Comparison of ENCODE assay signal across 29 mouse cellular contexts in genomic region chr3:84076543-84077332, GRCm38 (mm10). TPM values are rescaled to one million over a fixed set of nuclear protein-coding genes. Genes with fewer than 3 reads are reported as not detected.
A peak's percentile ranks its signal among the peaks of the same experiment; 100 is the strongest.
DNase-seq lines count a peak whose midpoint lies in the region; ATAC-seq and TF ChIP-seq lines count a peak whose summit lies in the region.
"Had no signal": no experiment of that assay in that cellular context is flagged by ENCODE, and none has a peak within 500 bp of the region (broad histone marks: within the 10 kb centered on the region; RNA-seq: fewer than 3 reads in every experiment).

No protein-coding gene starts in this region.

- no peaks in the 10 kb centered on the region for H3K36me3 ChIP-seq in intestine, postnatal 0 days (ENCODE audit: control insufficient read depth, insufficient read depth)
- no peaks in the 10 kb centered on the region for H3K36me3 ChIP-seq in intestine, embryonic 16.5 days (ENCODE audit: control insufficient read depth, insufficient read depth, low read length)
- H3K36me3 ChIP-seq in midbrain, embryonic 11.5 days (ENCODE audit: control insufficient read depth, insufficient read depth, low read length) = no peaks in the 10 kb centered on the region
- no peaks in the 10 kb centered on the region for H3K36me3 ChIP-seq in midbrain, embryonic 13.5 days
- H3K36me3 ChIP-seq: heart, embryonic 12.5 days; hindbrain, embryonic 12.5 days; kidney, embryonic 15.5 days; neural tube, embryonic 12.5 days had no signal

- H3K27me3 ChIP-seq in intestine, postnatal 0 days (replicated peaks; ENCODE audit: control insufficient read depth, insufficient read depth, low read length) = no peaks in the 10 kb centered on the region
- H3K27me3 ChIP-seq in intestine, embryonic 16.5 days (replicated peaks; ENCODE audit: control insufficient read depth, insufficient read depth, low read length) = no peaks in the 10 kb centered on the region
- H3K27me3 ChIP-seq in midbrain, embryonic 11.5 days (ENCODE audit: control insufficient read depth, insufficient read depth, low read length) = no peaks in the 10 kb centered on the region
- no peaks in the 10 kb centered on the region for H3K27me3 ChIP-seq in midbrain, embryonic 13.5 days
- H3K27me3 ChIP-seq: CH12.LX; heart, embryonic 12.5 days; hindbrain, embryonic 12.5 days; kidney, embryonic 15.5 days; neural tube, embryonic 12.5 days had no signal

- WGBS in intestine, postnatal 0 days = 84% methylated on average over 13 of the region's 13 CpGs
- WGBS in intestine, embryonic 16.5 days = 79% methylated on average over 13 of the region's 13 CpGs
- 76% methylated on average over 13 of the region's 13 CpGs for WGBS in midbrain, embryonic 11.5 days
- 73% methylated on average over 13 of the region's 13 CpGs for WGBS in midbrain, embryonic 13.5 days

- no peak overlapping the region for H3K27ac ChIP-seq in intestine, postnatal 0 days (ENCODE audit: low read depth, low read length)
- no peak overlapping the region for H3K27ac ChIP-seq in intestine, embryonic 16.5 days (ENCODE audit: low read length)
- no peak overlapping the region for H3K27ac ChIP-seq in midbrain, embryonic 11.5 days (ENCODE audit: low read depth, low read length)
- H3K27ac ChIP-seq in midbrain, embryonic 13.5 days = no peak overlapping the region
- H3K27ac ChIP-seq: hindbrain, embryonic 12.5 days; kidney, embryonic 15.5 days; neural tube, embryonic 12.5 days had no signal

- H3K4me1 ChIP-seq in intestine, postnatal 0 days (replicated peaks; ENCODE audit: control insufficient read depth, insufficient read depth, low read length) = no peaks in the 10 kb centered on the region
- no peaks in the 10 kb centered on the region for H3K4me1 ChIP-seq in intestine, embryonic 16.5 days (ENCODE audit: control insufficient read depth, insufficient read depth, low read length)
- no peaks in the 10 kb centered on the region for H3K4me1 ChIP-seq in midbrain, embryonic 11.5 days (ENCODE audit: control insufficient read depth, insufficient read depth, low read length)
- peaks cover 7% of the 10 kb centered on the region for H3K4me1 ChIP-seq in midbrain, embryonic 13.5 days (replicated peaks)
- H3K4me1 ChIP-seq: heart, embryonic 12.5 days; kidney, embryonic 15.5 days had no signal

- intact Hi-C loops in heart, postnatal 25 days (cut with DNase I) = no loop called here

- no peak overlapping the region for H3K4me2 ChIP-seq in intestine, postnatal 0 days (replicated peaks; ENCODE audit: low read depth)
- H3K4me2 ChIP-seq in intestine, embryonic 16.5 days (ENCODE audit: low read depth, low read length) = no peak overlapping the region
- H3K4me2 ChIP-seq in midbrain, embryonic 11.5 days = no peak overlapping the region
- H3K4me2 ChIP-seq in midbrain, embryonic 13.5 days (replicated peaks) = no peak overlapping the region
- H3K4me2 ChIP-seq: heart, embryonic 12.5 days; hindbrain, embryonic 12.5 days; kidney, embryonic 15.5 days; neural tube, embryonic 12.5 days had no signal

- DNase-seq in heart, adult 11 months = peak; percentile 68
- DNase-seq in heart, postnatal 25 days (ENCODE audit: low spot score) = no peak
- DNase-seq in midbrain, embryonic 11.5 days (ENCODE audit: low spot score, missing footprints) = peak; percentile 75
- no peak for DNase-seq in natural killer cell, adult 2 months (ENCODE audit: low spot score in 2 of 2)
- DNase-seq: adrenal gland, postnatal 10 days; cerebellum, adult 11-12 months; cerebellum, adult 9-11 months; gastrocnemius, adult 2 months; heart, postnatal 36 days; kidney, adult 18-20 months; kidney, postnatal 25 days; lung, adult 18-20 months; lung, postnatal 36 days; right cerebral cortex, adult 18-20 months; spleen, adult 18-20 months; thymus, adult 2 months; thymus, postnatal 36 days had no signal

- no peak overlapping the region for H3K4me3 ChIP-seq in intestine, postnatal 0 days (ENCODE audit: low read depth, low read length)
- H3K4me3 ChIP-seq in intestine, embryonic 16.5 days (ENCODE audit: low read length) = no peak overlapping the region
- H3K4me3 ChIP-seq in midbrain, embryonic 11.5 days (ENCODE audit: low read depth, low read length) = no peak overlapping the region
- no peak overlapping the region for H3K4me3 ChIP-seq in midbrain, embryonic 13.5 days (replicated peaks)
- H3K4me3 ChIP-seq: erythroblast, embryonic 14.5 days; gastrocnemius, adult 2 months; heart, embryonic 12.5 days; hindbrain, embryonic 12.5 days; kidney, embryonic 15.5 days; neural tube, embryonic 12.5 days had no signal

- peak; percentile 25; the same call in 1 of the 2 replicates for TF ChIP-seq CTCF in intestine, postnatal 0 days (IDR thresholded peaks at IDR 0.05; ENCODE audit: low read depth)

- ATAC-seq in intestine, postnatal 0 days = no peak
- no peak for ATAC-seq in intestine, embryonic 16.5 days
- no peak for ATAC-seq in midbrain, embryonic 11.5 days (ENCODE audit: low FRiP score)
- no peak for ATAC-seq in midbrain, embryonic 13.5 days
- ATAC-seq in cerebellum, adult (ENCODE audit: insufficient number of reproducible peaks, low FRiP score, low TSS enrichment) = no peak
- ATAC-seq: forebrain, embryonic 16.5 days; midbrain, embryonic 16.5 days had no signal

- no peak overlapping the region for H3K9ac ChIP-seq in intestine, postnatal 0 days (ENCODE audit: low read depth, low read length)
- no peak overlapping the region for H3K9ac ChIP-seq in intestine, embryonic 16.5 days (ENCODE audit: low read depth, low read length)
- H3K9ac ChIP-seq in midbrain, embryonic 11.5 days (ENCODE audit: low read length) = no peak overlapping the region
- no peak overlapping the region for H3K9ac ChIP-seq in midbrain, embryonic 13.5 days (replicated peaks)
- H3K9ac ChIP-seq: heart, embryonic 12.5 days; hindbrain, embryonic 12.5 days; kidney, embryonic 15.5 days; neural tube, embryonic 12.5 days had no signal

- H3K9me3 ChIP-seq in intestine, postnatal 0 days (ENCODE audit: control insufficient read depth) = no peaks in the 10 kb centered on the region
- H3K9me3 ChIP-seq in intestine, embryonic 16.5 days (ENCODE audit: control insufficient read depth, low read length) = no peaks in the 10 kb centered on the region
- no peaks in the 10 kb centered on the region for H3K9me3 ChIP-seq in midbrain, embryonic 11.5 days (ENCODE audit: control insufficient read depth, low read length)
- H3K9me3 ChIP-seq in midbrain, embryonic 13.5 days = no peaks in the 10 kb centered on the region
- H3K9me3 ChIP-seq: heart, embryonic 12.5 days; kidney, embryonic 15.5 days had no signal

RNA-seq across cellular contexts. Expression of gene Tmem131l, which starts 36.8 kb away (rescaled TPM):
- total RNA-seq in heart, postnatal 25 days (2021) = 10 to 100 TPM; 19.4 to 20.8 TPM
- 7.5 and 9.6 TPM in 2 replicates for polyA plus RNA-seq in intestine, postnatal 0 days (2015; fragmentation: Nextera tagmentation; extraction: Ambion mirVana)
- polyA plus RNA-seq in intestine, embryonic 16.5 days (2015; fragmentation: Nextera tagmentation; extraction: Ambion mirVana) = 18.2 and 19.8 TPM in 2 replicates
- polyA plus RNA-seq in midbrain, embryonic 11.5 days (2014; fragmentation: Nextera tagmentation; extraction: Ambion mirVana) = 67.1 and 76.3 TPM in 2 replicates
- polyA plus RNA-seq in midbrain, embryonic 13.5 days (2015; fragmentation: Nextera tagmentation; extraction: Ambion mirVana) = 81.1 and 91.8 TPM in 2 replicates

Comparison
In these comparisons a context has a peak if more than half of its experiments do, and no peak if none do; other contexts are left out.
1. DNase-seq: peak in heart, adult 11 months (single experiment) and midbrain, embryonic 11.5 days (single experiment); none in heart, postnatal 25 days (single experiment) and natural killer cell, adult 2 months (0 of 2).